ENCODE assay signal across 8 mouse cellular contexts in genomic region chr1:55665828-55666673, GRCm38 (mm10).
A peak's percentile ranks its signal among the peaks of the same experiment; 100 is the strongest.
DNase-seq lines count a peak whose midpoint lies in the region; ATAC-seq and TF ChIP-seq lines count a peak whose summit lies in the region.

No protein-coding gene starts in this region.

- H3K36me3 ChIP-seq in lung, postnatal 0 days (ENCODE audit: insufficient read depth, low read length), result no peaks in the 10 kb centered on the region
- H3K36me3 ChIP-seq in hindbrain, embryonic 15.5 days, result no peaks in the 10 kb centered on the region
- no peaks in the 10 kb centered on the region for H3K36me3 ChIP-seq in midbrain, embryonic 16.5 days (ENCODE audit: control insufficient read depth, insufficient read depth, low read length)
- H3K36me3 ChIP-seq in intestine, embryonic 15.5 days, result no peaks in the 10 kb centered on the region

- no peaks in the 10 kb centered on the region for H3K9me3 ChIP-seq in lung, postnatal 0 days (ENCODE audit: low read length)
- no peaks in the 10 kb centered on the region for H3K9me3 ChIP-seq in hindbrain, embryonic 15.5 days
- no peaks in the 10 kb centered on the region for H3K9me3 ChIP-seq in midbrain, embryonic 16.5 days (replicated peaks; ENCODE audit: control insufficient read depth, low read length, poor library complexity, severe bottlenecking)
- H3K9me3 ChIP-seq in intestine, embryonic 15.5 days, result no peaks in the 10 kb centered on the region

- no peaks in the 10 kb centered on the region for H3K4me1 ChIP-seq in lung, postnatal 0 days (ENCODE audit: insufficient read depth, low read depth, low read length)
- H3K4me1 ChIP-seq in hindbrain, embryonic 15.5 days (replicated peaks), result peaks cover 29% of the 10 kb centered on the region
- peaks cover 28% of the 10 kb centered on the region for H3K4me1 ChIP-seq in midbrain, embryonic 16.5 days (ENCODE audit: control insufficient read depth, insufficient read depth, low read length)
- H3K4me1 ChIP-seq in intestine, embryonic 15.5 days (replicated peaks), result no peaks in the 10 kb centered on the region

- WGBS in lung, postnatal 0 days, result 41% methylated on average over 11 of the region's 11 CpGs
- 17% methylated on average over 11 of the region's 11 CpGs for WGBS in hindbrain, embryonic 15.5 days
- 15% methylated on average over 11 of the region's 11 CpGs for WGBS in midbrain, embryonic 16.5 days
- 50% methylated on average over 11 of the region's 11 CpGs for WGBS in intestine, embryonic 15.5 days

- H3K4me3 ChIP-seq in lung, postnatal 0 days (ENCODE audit: low read depth, low read length), result no peak overlapping the region
- no peak overlapping the region for H3K4me3 ChIP-seq in hindbrain, embryonic 15.5 days
- H3K4me3 ChIP-seq in midbrain, embryonic 16.5 days (ENCODE audit: low read depth, low read length), result no peak overlapping the region
- no peak overlapping the region for H3K4me3 ChIP-seq in intestine, embryonic 15.5 days (replicated peaks)

- no peak for TF ChIP-seq EP300 in lung, postnatal 0 days (IDR thresholded peaks at IDR 0.05)

- DNase-seq in lung, postnatal 10 days, result peak; percentile 22
- no peak for DNase-seq in lung, postnatal 0 days (ENCODE audit: low spot score)
- peak; percentile 32 for DNase-seq in embryo, embryonic 11 days
- no peak for DNase-seq in spleen, adult 12 weeks (ENCODE audit: low spot score)
- DNase-seq in lung, adult 18-20 months, result no peak

- no peak overlapping the region for H3K27ac ChIP-seq in lung, postnatal 0 days (ENCODE audit: low read length)
- H3K27ac ChIP-seq in hindbrain, embryonic 15.5 days (replicated peaks), result peak overlapping the region; percentile 61
- peak overlapping the region; percentile 79 for H3K27ac ChIP-seq in midbrain, embryonic 16.5 days (ENCODE audit: low read length)
- H3K27ac ChIP-seq in intestine, embryonic 15.5 days, result no peak overlapping the region

- H3K9ac ChIP-seq in lung, postnatal 0 days (replicated peaks; ENCODE audit: low read depth), result no peak overlapping the region
- H3K9ac ChIP-seq in hindbrain, embryonic 15.5 days, result no peak overlapping the region; the same call in 1 of the 2 replicates
- no peak overlapping the region for H3K9ac ChIP-seq in midbrain, embryonic 16.5 days (ENCODE audit: low read depth, low read length)
- H3K9ac ChIP-seq in intestine, embryonic 15.5 days, result no peak overlapping the region

- no peak for TF ChIP-seq CTCF in lung, postnatal 0 days (IDR thresholded peaks at IDR 0.05)

- H3K4me2 ChIP-seq in lung, postnatal 0 days (replicated peaks; ENCODE audit: low read depth, low read length), result no peak overlapping the region
- peak overlapping the region; percentile 33 for H3K4me2 ChIP-seq in hindbrain, embryonic 15.5 days
- peak overlapping the region; percentile 36 for H3K4me2 ChIP-seq in midbrain, embryonic 16.5 days (ENCODE audit: low read length)
- no peak overlapping the region for H3K4me2 ChIP-seq in intestine, embryonic 15.5 days (replicated peaks)

- H3K27me3 ChIP-seq in lung, postnatal 0 days (replicated peaks; ENCODE audit: insufficient read depth, low read length), result no peaks in the 10 kb centered on the region
- no peaks in the 10 kb centered on the region for H3K27me3 ChIP-seq in hindbrain, embryonic 15.5 days
- H3K27me3 ChIP-seq in midbrain, embryonic 16.5 days (ENCODE audit: control insufficient read depth, insufficient read depth, low read depth, low read length), result no peaks in the 10 kb centered on the region
- no peaks in the 10 kb centered on the region for H3K27me3 ChIP-seq in intestine, embryonic 15.5 days (replicated peaks)

- ATAC-seq in lung, postnatal 0 days, result no peak
- ATAC-seq in hindbrain, embryonic 15.5 days (ENCODE audit: low FRiP score, low read depth), result peak; percentile 80
- peak; percentile 85 for ATAC-seq in midbrain, embryonic 16.5 days
- ATAC-seq in intestine, embryonic 15.5 days, result no peak

Comparison
In these comparisons a context has a peak if more than half of its experiments do, and no peak if none do; other contexts are left out.
1. DNase-seq: peak in lung, postnatal 10 days (single experiment) and embryo, embryonic 11 days (single experiment); none in lung, postnatal 0 days (single experiment), spleen, adult 12 weeks (single experiment) and lung, adult 18-20 months (0 of 2).
2. ATAC-seq: peak in hindbrain, embryonic 15.5 days (single experiment) and midbrain, embryonic 16.5 days (single experiment); none in lung, postnatal 0 days (single experiment) and intestine, embryonic 15.5 days (single experiment).
3. H3K27ac ChIP-seq: peak in hindbrain, embryonic 15.5 days (single experiment) and midbrain, embryonic 16.5 days (single experiment); none in lung, postnatal 0 days (single experiment) and intestine, embryonic 15.5 days (single experiment).
4. H3K4me2 ChIP-seq: peak in hindbrain, embryonic 15.5 days (single experiment) and midbrain, embryonic 16.5 days (single experiment); none in lung, postnatal 0 days (single experiment) and intestine, embryonic 15.5 days (single experiment).